Mouse (Mus musculus) hindbrain, embryonic 11.5 days (tissue): ENCODE measurements around the gene Anks3. TPM values are rescaled to one million over a fixed set of nuclear protein-coding genes. Genes with fewer than 3 reads are reported as not detected.

Experiments
- ATAC-seq: fragments of 200-750 bp; cut with Nextera tagmentation; 2 replicates; pipeline ENCODE4 v1.8.0; 2017; ENCODE audit warnings: mild to moderate bottlenecking, moderate TSS enrichment, moderate library complexity; ENCODE audit not compliant: low FRiP score
- DNase-seq: peaks from one replicate; pipeline ENCODE4 v3.0.0-alpha.2; 2015; ENCODE audit warnings: low spot score
- H3K27ac ChIP-seq: fragments of 300-500 bp; sonication (generic); 2 replicates; pipeline ENCODE4 v1.5.1; 2014; ENCODE audit warnings: mild to moderate bottlenecking, low read depth, low read length
- H3K27me3 ChIP-seq: fragments of 300-500 bp; sonication (generic); 2 replicates; pipeline ENCODE4 v1.6.1; 2014; ENCODE audit warnings: mild to moderate bottlenecking, low read length, moderate library complexity, mixed read lengths; ENCODE audit not compliant: control insufficient read depth, insufficient read depth
- H3K36me3 ChIP-seq: fragments of 300-500 bp; sonication (generic); 2 replicates; pipeline ENCODE4 v1.6.1; 2014; ENCODE audit warnings: mild to moderate bottlenecking, low read length, moderate library complexity, mixed read lengths; ENCODE audit not compliant: control insufficient read depth, insufficient read depth
- H3K4me1 ChIP-seq: fragments of 300-500 bp; sonication (generic); replicated peaks from 2 replicates; pipeline ENCODE4 v1.6.1; 2014; ENCODE audit warnings: low read length, mixed read lengths; ENCODE audit not compliant: control insufficient read depth, insufficient read depth
- H3K4me2 ChIP-seq: fragments of 300-500 bp; sonication (generic); replicated peaks from 2 replicates; pipeline ENCODE4 v1.6.1; 2014; ENCODE audit warnings: mild to moderate bottlenecking, low read depth, low read length
- H3K4me3 ChIP-seq: fragments of 300-500 bp; sonication (generic); 2 replicates; pipeline ENCODE4 v1.5.1; 2014; ENCODE audit warnings: low read depth, low read length
- H3K9ac ChIP-seq: fragments of 300-500 bp; sonication (generic); 2 replicates; pipeline ENCODE4 v1.6.1; 2014; ENCODE audit warnings: low read depth, low read length
- H3K9me3 ChIP-seq: fragments of 300-500 bp; sonication (generic); 2 replicates; pipeline ENCODE4 v1.6.1; 2016; ENCODE audit warnings: low read length; ENCODE audit not compliant: control insufficient read depth
- WGBS: fragments of 180-500 bp; shearing (Covaris S2); extraction: QIAGEN DNeasy Blood & Tissue Kit; methylation state at CpG from one replicate; pipeline ENCODE4 v1.1.7; 2014; 5-methylcytosine and 5-hydroxymethylcytosine counted together
- polyA plus RNA-seq: library from polyadenylated mRNA; unstranded; fragments of >200 nt; fragmentation: Nextera tagmentation; extraction: Ambion mirVana; gene quantifications from 2 replicates; pipeline ENCODE4 v1.2.1, GENCODE M21; 2014

Anks3 gene
- polyA plus RNA-seq, 1 experiment from 2014 or later = 46.6 TPM

DNA sequence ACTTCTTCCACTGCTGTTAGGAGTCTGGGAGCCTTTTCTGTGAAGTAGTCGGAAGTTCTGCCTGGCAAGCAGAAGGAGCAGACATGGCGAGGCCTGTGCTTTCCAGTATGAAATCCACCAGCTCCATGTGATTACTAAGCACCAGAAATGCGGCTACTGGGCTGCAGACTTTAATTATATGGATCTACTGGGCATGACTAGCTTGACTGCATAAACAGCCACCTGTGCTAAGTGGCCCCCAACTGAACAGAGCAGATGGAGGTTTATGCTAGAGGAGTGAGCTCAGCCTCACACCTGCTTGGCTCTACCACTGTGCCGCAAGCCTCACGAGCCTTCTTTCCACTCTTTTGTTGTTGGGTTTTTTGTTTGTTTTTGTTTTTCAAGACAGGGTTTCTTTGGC lies 10.5 kb upstream of the Anks3 start:
- Histone ChIP-seq H3K4me1 (no peaks in the 10 kb centered on the region), H3K27ac (no peak overlapping the region), H3K9ac (no peak overlapping the region), H3K36me3 (no peaks in the 10 kb centered on the region), H3K9me3 (no peaks in the 10 kb centered on the region), H3K27me3 (no peaks in the 10 kb centered on the region), H3K4me2 (no peak overlapping the region), H3K4me3 (no peak overlapping the region)
- no peak for DNase-seq
- WGBS = 82% methylated on average over 5 of the region's 5 CpGs
- no peak for ATAC-seq

DNA sequence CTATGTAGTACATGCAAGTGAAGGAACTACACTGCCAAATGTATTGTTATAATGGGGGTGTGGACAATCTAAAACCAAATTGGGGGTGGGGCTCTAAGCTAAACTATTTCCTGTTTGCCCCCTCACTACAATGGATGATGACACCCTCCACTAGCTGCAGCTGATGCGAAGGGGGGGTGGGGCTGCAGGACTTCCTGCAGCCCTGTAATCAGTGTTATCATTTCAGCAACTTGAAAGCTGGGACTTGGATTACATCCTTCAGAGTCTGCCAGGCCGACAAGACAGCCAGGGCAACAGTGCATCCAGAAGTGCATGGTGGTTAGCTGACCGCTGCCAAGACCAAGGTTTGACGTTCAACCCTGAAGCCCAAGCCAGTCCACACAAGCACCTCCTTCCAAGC lies 7.6 kb upstream of the Anks3 start:
- no peak for DNase-seq
- H3K4me2 ChIP-seq = no peak overlapping the region
- H3K36me3 ChIP-seq = no peaks in the 10 kb centered on the region
- H3K4me1 ChIP-seq = no peaks in the 10 kb centered on the region
- H3K4me3 ChIP-seq = no peak overlapping the region
- ATAC-seq = no peak
- no peaks in the 10 kb centered on the region for H3K9me3 ChIP-seq
- H3K27ac ChIP-seq = no peak overlapping the region
- WGBS = 82% methylated on average over 4 of the region's 4 CpGs
- no peak overlapping the region for H3K9ac ChIP-seq
- H3K27me3 ChIP-seq = no peaks in the 10 kb centered on the region

GRCm38 (mm10) chr16:4969055-4969843 lies 5.2 kb upstream of the Anks3 start:
- Histone ChIP-seq H3K4me3 (no peak overlapping the region), H3K27me3 (no peaks in the 10 kb centered on the region), H3K36me3 (no peaks in the 10 kb centered on the region), H3K9ac (no peak overlapping the region), H3K4me1 (no peaks in the 10 kb centered on the region), H3K27ac (no peak overlapping the region), H3K4me2 (no peak overlapping the region), H3K9me3 (no peaks in the 10 kb centered on the region)
- ATAC-seq = no peak
- 88% methylated on average over 5 of the region's 5 CpGs for WGBS
- DNase-seq = no peak

- H3K4me2 ChIP-seq = no peak overlapping the region
- WGBS = 82% methylated on average over 3 of the region's 3 CpGs
- no peak overlapping the region for H3K4me3 ChIP-seq
- H3K9me3 ChIP-seq = no peaks in the 10 kb centered on the region
- H3K4me1 ChIP-seq = peaks cover under 1% of the 10 kb centered on the region; the same call in 1 of the 2 replicates
- no peak overlapping the region for H3K27ac ChIP-seq
- H3K9ac ChIP-seq = no peak overlapping the region
- no peak for DNase-seq
- H3K36me3 ChIP-seq = no peaks in the 10 kb centered on the region
- H3K27me3 ChIP-seq = no peaks in the 10 kb centered on the region
- no peak for ATAC-seq
Measured at GRCm38 (mm10) chr16:4968426-4968825, 4.4 kb upstream of the Anks3 start.

- no peak overlapping the region for H3K9ac ChIP-seq
- ATAC-seq (no peak), DNase-seq (no peak)
- H3K27ac ChIP-seq = no peak overlapping the region
- H3K4me1 ChIP-seq = peaks cover 3% of the 10 kb centered on the region; the same call in 1 of the 2 replicates
- no peaks in the 10 kb centered on the region for H3K36me3 ChIP-seq
- WGBS = 86% methylated on average over 8 of the region's 8 CpGs
- no peaks in the 10 kb centered on the region for H3K27me3 ChIP-seq
- no peak overlapping the region for H3K4me3 ChIP-seq
- H3K4me2 ChIP-seq = peak overlapping the region; percentile 75; the same call in 1 of the 2 replicates
- no peaks in the 10 kb centered on the region for H3K9me3 ChIP-seq
Measured at GRCm38 (mm10) chr16:4965392-4966129, 1.6 kb upstream of the Anks3 start.

GRCm38 (mm10) chr16:4964731-4965391 lies 856 bp upstream of the Anks3 start:
- peak overlapping the region; percentile 86 for H3K27ac ChIP-seq
- peaks cover 3% of the 10 kb centered on the region; the same call in 1 of the 2 replicates for H3K4me1 ChIP-seq
- H3K9me3 ChIP-seq = no peaks in the 10 kb centered on the region
- peak overlapping the region; percentile 75 for H3K4me2 ChIP-seq
- H3K27me3 ChIP-seq = no peaks in the 10 kb centered on the region
- peak overlapping the region; percentile 93 for H3K4me3 ChIP-seq
- H3K36me3 ChIP-seq = no peaks in the 10 kb centered on the region
- H3K9ac ChIP-seq = peak overlapping the region; percentile 81
- ATAC-seq = peak; percentile 16; the same call in 1 of the 2 replicates
- no peak for DNase-seq
- 27% methylated on average over 13 of the region's 13 CpGs for WGBS

DNA sequence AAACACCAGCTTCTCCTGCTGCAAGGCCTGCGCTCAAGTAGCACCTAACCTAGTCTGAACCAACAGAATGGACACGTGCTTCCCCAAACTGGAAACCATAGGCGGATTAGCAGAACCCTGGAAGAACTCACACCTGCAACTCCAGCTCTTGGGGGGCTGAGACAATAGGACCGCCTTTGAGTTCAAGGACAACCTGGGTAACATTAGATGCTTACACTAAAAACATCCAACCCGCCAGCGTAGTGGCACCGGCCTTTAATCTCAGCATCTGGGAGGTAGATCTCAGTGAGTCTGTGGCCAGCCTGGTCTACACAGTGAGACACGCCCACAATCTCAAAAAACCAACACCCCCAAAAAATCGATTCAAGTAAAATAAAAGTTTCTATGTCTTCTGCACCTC lies 659 bp downstream of the Anks3 start:
- WGBS = 44% methylated on average over 9 of the region's 9 CpGs
- Histone ChIP-seq H3K27ac (no peak overlapping the region), H3K4me2 (peak overlapping the region; percentile 75), H3K9me3 (no peaks in the 10 kb centered on the region), H3K4me3 (peak overlapping the region; percentile 93), H3K27me3 (no peaks in the 10 kb centered on the region), H3K9ac (peak overlapping the region; percentile 81), H3K4me1 (peaks cover 3% of the 10 kb centered on the region; the same call in 1 of the 2 replicates), H3K36me3 (no peaks in the 10 kb centered on the region)
- no peak for DNase-seq
- no peak for ATAC-seq

DNA sequence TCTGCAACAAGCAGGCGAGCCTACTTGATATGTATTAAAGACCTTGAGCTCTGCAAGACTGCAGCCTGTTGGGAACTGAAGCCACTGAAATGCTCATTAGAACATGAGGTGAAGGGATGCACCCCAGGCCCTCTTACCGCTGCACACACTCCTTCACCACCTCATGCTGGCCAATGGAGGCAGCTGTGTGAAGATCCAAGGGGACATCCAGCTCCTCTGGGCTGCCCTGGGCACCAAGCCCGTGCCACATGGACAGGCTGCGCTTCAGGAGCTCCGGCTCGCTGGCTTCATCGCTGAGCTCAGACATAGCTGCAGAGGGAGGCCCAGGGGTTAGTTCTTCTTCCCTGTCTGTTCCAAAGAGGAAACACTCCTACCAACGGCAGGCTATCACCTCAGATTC lies 3.7 kb downstream of the Anks3 start:
- 95% methylated on average over 8 of the region's 8 CpGs for WGBS
- Histone ChIP-seq H3K9ac (no peak overlapping the region), H3K4me3 (no peak overlapping the region), H3K4me2 (no peak overlapping the region), H3K4me1 (peaks cover 3% of the 10 kb centered on the region; the same call in 1 of the 2 replicates), H3K36me3 (0 out of 2 replicates have a peak, but pooled peaks cover 5% of the 10 kb centered on the region), H3K9me3 (no peaks in the 10 kb centered on the region), H3K27me3 (no peaks in the 10 kb centered on the region), H3K27ac (no peak overlapping the region)
- DNase-seq (no peak), ATAC-seq (no peak)
